Mouse (Mus musculus): Measurements from ENCODE around the gene BC107364. TPM values are rescaled to one million over a fixed set of nuclear protein-coding genes. Genes with fewer than 3 reads are reported as not detected.
A peak's percentile ranks its signal among the peaks of the same experiment; 100 is the strongest.

BC107364 gene
- total and polyA plus RNA-seq, 3 experiments = 0.17 TPM; not detected in 2

- Histone ChIP-seq H3K9ac (ENCODE audit: control insufficient read depth, low read depth, low read length, poor library complexity, severe bottlenecking) (no peak overlapping the region), H3K27ac (ENCODE audit: control insufficient read depth, low read depth, low read length) (no peak overlapping the region), H3K36me3 (ENCODE audit: control insufficient read depth in 1 of 2, insufficient read depth in 2 of 2, low read length in 2 of 2) (peaks cover 0 to 9% of the 10 kb centered on the region in 2 experiments; a peak in 2 of 4 replicates), H3K79me2 (ENCODE audit: control insufficient read depth, insufficient read depth, low read length, poor library complexity) (no peaks in the 10 kb centered on the region), H3K27me3 (ENCODE audit: control insufficient read depth in 1 of 2, insufficient read depth in 2 of 2, low read length in 2 of 2) (no peaks in the 10 kb centered on the region), H3K4me3 (ENCODE audit: control insufficient read depth in 1 of 2, insufficient read depth in 1 of 2, low read depth in 2 of 2, low read length in 2 of 2) (no peak overlapping the region), H3K4me1 (ENCODE audit: control insufficient read depth in 1 of 2, insufficient read depth in 2 of 2, low read length in 2 of 2) (peaks cover 2 to 4% of the 10 kb centered on the region in 2 experiments; a peak in 2 of 4 replicates), H3K9me3 (replicated peaks; ENCODE audit: insufficient read depth, low read length) (no peaks in the 10 kb centered on the region)
- DNase-seq (ENCODE audit: low read depth, low spot score) = no peak
- TF ChIP-seq MYC (IDR thresholded peaks at IDR 0.05; ENCODE audit: low read depth, low read length) (no peak), MXI1 (IDR thresholded peaks at IDR 0.05; ENCODE audit: low read depth, low read length) (no peak), MYB (IDR thresholded peaks at IDR 0.05; ENCODE audit: low read depth, low read length) (no peak), ZMIZ1 (IDR thresholded peaks at IDR 0.05; ENCODE audit: low read depth, low read length) (no peak), USF1 (IDR thresholded peaks at IDR 0.05; ENCODE audit: low read depth, low read length) (no peak), POLR2AphosphoS5 (IDR thresholded peaks at IDR 0.05; ENCODE audit: borderline replicate concordance, low read depth, low read length) (no peak), GABPA (IDR thresholded peaks at IDR 0.05; ENCODE audit: low read depth, low read length) (no peak), MEF2A (IDR thresholded peaks at IDR 0.05; ENCODE audit: extremely low read depth, insufficient replicate concordance, low read depth, low read length, poor library complexity, severe bottlenecking) (no peak), ELF1 (IDR thresholded peaks at IDR 0.05; ENCODE audit: low read depth, low read length) (no peak), ZNF384 (IDR thresholded peaks at IDR 0.05; ENCODE audit: low read depth, low read length) (no peak), NELFE (IDR thresholded peaks at IDR 0.05; ENCODE audit: low read depth, low read length) (no peak), CHD2 (IDR thresholded peaks at IDR 0.05; ENCODE audit: low read length) (no peak), MAZ (IDR thresholded peaks at IDR 0.05; ENCODE audit: low read depth, low read length) (no peak), TCF12 (IDR thresholded peaks at IDR 0.05; ENCODE audit: low read depth, low read length) (no peak), MAFK (IDR thresholded peaks at IDR 0.05; ENCODE audit: borderline replicate concordance, low read depth, low read length) (no peak), RCOR1 (IDR thresholded peaks at IDR 0.05; ENCODE audit: low read depth, low read length) (no peak), TBP (IDR thresholded peaks at IDR 0.05; ENCODE audit: low read depth, low read length) (no peak), E2F4 (IDR thresholded peaks at IDR 0.05; ENCODE audit: borderline replicate concordance, low read depth, low read length) (no peak)
Observed at GRCm38 (mm10) chr3:96405541-96406503, 46.3 kb downstream of the BC107364 start.

- Histone ChIP-seq H3K36me3 (ENCODE audit: control insufficient read depth in 1 of 2, insufficient read depth in 2 of 2, low read length in 2 of 2) (peaks cover 0 to 17% of the 10 kb centered on the region in 2 experiments; a peak in 2 of 4 replicates), H3K27me3 (ENCODE audit: control insufficient read depth in 1 of 2, insufficient read depth in 2 of 2, low read length in 2 of 2) (no peaks in the 10 kb centered on the region), H3K4me3 (ENCODE audit: control insufficient read depth in 1 of 2, insufficient read depth in 1 of 2, low read depth in 2 of 2, low read length in 2 of 2) (no peak overlapping the region), H3K27ac (ENCODE audit: control insufficient read depth, low read depth, low read length) (no peak overlapping the region), H3K4me1 (ENCODE audit: control insufficient read depth in 1 of 2, insufficient read depth in 2 of 2, low read length in 2 of 2) (peaks cover 2 to 10% of the 10 kb centered on the region in 2 experiments; a peak in 2 of 4 replicates), H3K79me2 (ENCODE audit: control insufficient read depth, insufficient read depth, low read length, poor library complexity) (no peaks in the 10 kb centered on the region), H3K9me3 (replicated peaks; ENCODE audit: insufficient read depth, low read length) (no peaks in the 10 kb centered on the region), H3K9ac (ENCODE audit: control insufficient read depth, low read depth, low read length, poor library complexity, severe bottlenecking) (no peak overlapping the region)
- TF ChIP-seq CHD1 (IDR thresholded peaks at IDR 0.05; ENCODE audit: low read depth, low read length) (no peak), TBP (IDR thresholded peaks at IDR 0.05; ENCODE audit: low read depth, low read length) (0 out of 2 replicates have a peak, but pooled peaks have one; percentile 16), MAFK (IDR thresholded peaks at IDR 0.05; ENCODE audit: borderline replicate concordance, low read depth, low read length) (no peak)
- no peak for DNase-seq (ENCODE audit: low read depth, low spot score)
Observed at GRCm38 (mm10) chr3:96405004-96405403, 47.1 kb downstream of the BC107364 start.

Measured in MEL (cell line).